Mouse (Mus musculus) kidney, adult 11 months (tissue): ENCODE results near the gene Rfc1.
"Not testable (repeated sequence)": the region's sequence is repeated elsewhere in the genome, so short reads cannot be mapped to it uniquely, and the experiment has no call there.

ENCODE experiments used
- DNase-seq: peaks from one replicate; pipeline ENCODE4 v3.0.0; 2022

Rfc1 gene

DNA sequence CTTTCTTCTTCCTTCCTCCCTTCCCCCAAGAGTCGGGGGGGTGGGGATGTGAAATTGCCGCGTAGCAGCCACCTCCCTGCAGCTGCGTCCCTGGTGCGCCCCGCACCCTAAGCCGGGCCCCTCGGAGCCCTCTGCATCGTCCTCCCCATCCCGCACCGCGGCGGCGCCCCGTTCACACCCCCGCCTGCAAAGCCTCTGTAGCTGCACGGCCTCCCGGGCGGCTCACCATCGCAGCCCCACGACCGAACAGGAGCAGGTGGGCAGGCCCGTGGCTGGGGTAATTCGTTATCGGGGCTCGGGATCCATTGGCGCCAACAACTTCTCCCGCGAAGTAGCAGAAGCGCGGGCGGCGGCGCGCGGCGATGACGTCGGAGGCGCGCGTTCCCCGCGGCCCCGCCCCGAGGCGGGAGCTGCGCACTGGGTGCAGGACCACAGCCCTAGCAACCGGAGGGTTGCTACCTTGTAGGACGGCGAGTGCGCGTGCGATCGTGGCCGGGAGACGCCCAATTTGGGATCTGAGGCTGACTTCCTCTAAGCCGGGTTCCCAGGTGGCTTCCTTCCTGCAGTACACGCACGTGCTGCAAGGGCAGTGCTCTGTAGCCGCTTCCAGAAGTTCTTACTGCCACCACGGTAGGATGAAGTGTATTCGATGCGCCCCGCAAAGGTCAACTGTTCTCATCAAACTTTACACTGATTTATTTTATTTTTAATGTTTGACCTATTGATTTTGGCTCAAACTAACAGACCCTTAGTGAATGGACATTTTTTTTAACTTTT lies at the start of gene Rfc1:
Gene Rfc1 (minus strand): TSS at position 373 of the 777 bp plus-strand sequence.
- peak; percentile 88 for DNase-seq

- no peak for DNase-seq
These were observed 39.3 kb upstream of the Rfc1 start for GRCm38 (mm10) chr5:65374746-65375145.

DNA sequence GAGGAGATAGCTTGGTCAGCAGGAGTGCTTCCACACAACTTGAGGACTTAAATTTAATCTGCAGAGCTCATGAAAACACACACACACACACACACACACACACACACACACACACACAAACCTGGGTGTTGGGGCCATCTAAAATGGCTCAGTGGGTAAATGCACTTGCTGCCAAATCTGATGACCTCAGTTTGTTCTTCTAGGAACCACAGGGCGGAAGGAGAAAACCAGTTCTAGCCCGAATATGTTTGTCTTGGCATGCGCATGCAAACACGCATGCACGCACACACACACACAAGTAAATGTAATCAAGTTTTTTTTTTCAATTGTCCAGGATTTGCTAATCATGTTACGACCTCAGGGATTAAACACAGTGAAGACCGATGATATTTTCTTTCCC lies 36.1 kb upstream of the Rfc1 start:
- no peak for DNase-seq

GRCm38 (mm10) chr5:65367837-65368236 lies 32.4 kb upstream of the Rfc1 start:
- DNase-seq = no peak

DNA sequence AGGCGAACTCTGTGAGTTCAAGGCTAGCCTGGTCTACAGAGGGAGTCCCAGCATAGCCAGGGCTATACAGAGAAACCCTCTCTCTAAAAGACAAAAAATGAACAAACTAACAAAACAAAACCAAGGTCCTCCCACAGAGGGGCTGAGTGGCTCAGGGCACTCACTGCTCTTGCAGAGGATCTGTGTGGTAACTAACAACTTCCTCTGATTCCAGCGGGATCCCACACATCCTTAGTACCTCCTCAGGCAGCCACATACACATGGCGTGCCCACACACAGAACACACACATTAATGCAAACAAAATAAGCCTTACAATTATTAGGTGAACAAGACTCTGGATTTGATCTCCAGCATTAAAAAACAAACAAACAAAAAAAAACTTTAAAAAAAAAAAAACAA lies 22.3 kb upstream of the Rfc1 start:
- DNase-seq = no peak

- no peak for DNase-seq
These were observed 21.4 kb upstream of the Rfc1 start for GRCm38 (mm10) chr5:65356851-65357250.

GRCm38 (mm10) chr5:65354985-65355384 lies 19.5 kb upstream of the Rfc1 start:
- DNase-seq = no peak

GRCm38 (mm10) chr5:65354097-65354496 lies 18.6 kb upstream of the Rfc1 start:
- no peak for DNase-seq

- no peak for DNase-seq
These were observed 15.0 kb upstream of the Rfc1 start for GRCm38 (mm10) chr5:65350508-65350907.

GRCm38 (mm10) chr5:65348168-65348567 lies 12.7 kb upstream of the Rfc1 start, which contains the start of gene Klb:
Gene Klb (plus strand): TSS chr5:65348314.
- no peak for DNase-seq

DNA sequence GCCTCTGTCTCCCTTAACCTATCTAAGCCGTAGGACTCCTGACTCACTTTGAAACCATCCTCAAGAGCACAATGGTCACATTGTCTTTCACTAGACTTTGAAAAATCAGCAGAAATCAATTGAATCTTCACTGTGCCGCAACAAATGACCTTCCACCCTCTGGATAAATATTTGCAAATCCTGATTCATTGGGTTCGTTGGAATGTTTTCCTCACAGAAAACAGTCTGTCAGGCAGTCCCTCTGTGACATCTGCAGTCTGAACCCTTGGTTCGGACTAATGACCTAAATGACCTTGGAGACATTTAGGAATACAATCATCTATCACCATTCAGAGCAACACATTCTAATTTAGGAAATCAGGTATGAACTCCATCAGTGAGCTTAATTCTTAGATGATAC lies 4.7 kb upstream of the Rfc1 start:
- DNase-seq = no peak

DNA sequence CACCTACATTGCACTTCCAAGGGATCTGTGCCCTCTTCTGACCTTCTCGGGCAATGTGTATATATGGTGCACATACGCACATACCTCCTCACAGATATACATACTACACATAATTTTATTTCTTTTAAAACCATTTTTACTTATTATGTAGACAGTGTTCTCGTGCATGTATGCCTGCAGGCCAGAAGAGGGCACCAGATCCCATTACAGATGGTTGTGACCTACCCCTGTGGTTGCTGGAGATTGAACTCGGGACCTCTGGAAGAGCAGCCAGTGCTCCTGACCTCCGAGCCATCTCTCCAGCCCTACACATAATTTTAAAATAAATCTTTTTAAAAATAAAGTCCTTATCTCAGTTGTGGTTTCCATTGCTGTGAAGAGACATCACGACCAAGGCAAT lies 2.9 kb upstream of the Rfc1 start:
- DNase-seq = no peak

- no peak for DNase-seq
These were observed 545 bp upstream of the Rfc1 start for GRCm38 (mm10) chr5:65336075-65336355.

DNA sequence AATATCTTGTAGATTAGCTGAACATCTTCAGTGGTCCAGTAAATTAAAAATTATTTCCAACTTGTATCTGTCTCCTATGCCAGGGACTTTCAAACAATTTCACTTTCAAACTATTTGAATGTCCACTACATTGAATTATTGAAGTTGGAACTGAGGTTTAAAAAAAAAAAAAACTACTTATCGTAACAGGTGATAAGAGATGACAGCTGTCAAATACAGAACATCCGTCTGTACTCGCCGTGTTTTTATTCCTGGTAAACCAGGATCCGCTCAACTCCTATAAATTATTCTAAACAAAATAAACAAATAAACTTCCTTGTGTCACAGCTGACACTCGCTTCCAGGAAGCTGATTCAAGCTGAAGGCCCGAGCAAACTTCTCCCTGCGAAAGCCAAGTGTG lies 682 bp downstream of the Rfc1 start:
- no peak for DNase-seq

DNA sequence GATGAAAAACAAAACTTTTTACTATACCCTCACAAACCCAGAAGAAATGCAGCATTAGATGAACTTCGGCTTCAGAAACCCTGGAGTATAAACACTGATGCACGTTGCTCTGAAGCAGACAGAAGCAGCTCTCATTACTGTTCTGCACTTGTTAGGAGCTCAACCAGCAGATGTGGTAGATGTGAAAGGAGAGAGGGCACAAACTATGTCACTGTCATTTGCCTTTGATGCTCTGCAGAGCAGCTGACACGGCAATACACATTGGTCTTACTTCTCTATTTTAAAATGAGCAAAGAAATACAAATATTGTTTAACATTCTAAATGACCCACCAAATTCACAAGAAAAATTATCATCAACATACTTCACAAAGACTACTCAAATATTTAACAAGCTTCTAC lies 5.5 kb downstream of the Rfc1 start:
- DNase-seq = no peak

DNA sequence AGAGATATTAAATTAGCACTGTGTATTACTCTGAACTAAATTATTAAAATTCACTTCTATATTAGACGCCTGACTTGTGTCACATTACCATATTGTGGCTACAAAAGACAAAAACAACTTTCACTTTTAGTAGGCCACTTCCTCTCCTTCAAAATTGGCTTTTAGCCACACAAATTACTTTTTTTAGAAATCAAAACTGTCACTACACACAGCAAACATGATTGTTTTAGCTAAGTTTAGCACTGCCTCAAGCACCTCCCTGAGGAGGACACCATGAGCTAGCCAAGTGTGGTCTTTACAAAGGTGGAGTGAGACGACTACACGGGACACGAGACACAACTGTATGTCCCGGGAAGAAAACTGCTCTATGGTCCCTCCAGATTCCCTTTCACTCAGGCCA lies 9.3 kb downstream of the Rfc1 start:
- no peak for DNase-seq

DNA sequence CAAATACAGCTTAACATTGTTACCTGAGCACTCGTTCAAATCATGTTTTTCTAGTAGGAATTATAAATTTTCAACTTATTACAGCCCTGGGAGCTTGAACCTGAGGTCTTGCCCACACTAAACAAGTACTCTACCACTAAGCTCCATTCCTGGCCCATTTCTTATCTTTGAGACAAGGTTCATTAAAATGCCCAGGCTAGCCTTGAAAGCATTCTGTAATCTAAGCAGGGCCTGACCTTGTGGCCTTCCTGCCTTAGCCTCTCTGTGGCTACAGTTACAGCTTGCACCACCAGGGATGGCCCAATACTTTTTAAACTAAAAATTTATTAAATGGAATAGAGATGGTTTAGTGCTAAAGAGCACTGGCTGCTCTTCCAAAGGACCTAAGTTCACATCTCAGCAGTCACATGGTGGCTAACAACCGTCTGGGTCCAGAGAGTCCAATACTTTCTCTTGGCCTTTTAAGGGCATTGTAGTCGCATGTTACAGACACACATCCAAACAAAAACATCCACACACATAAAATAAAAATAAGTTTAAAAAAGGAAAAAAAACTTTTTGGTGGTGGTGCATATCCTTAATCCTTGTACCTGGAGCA lies 10.6 kb downstream of the Rfc1 start:
- DNase-seq = peak; percentile 28

DNA sequence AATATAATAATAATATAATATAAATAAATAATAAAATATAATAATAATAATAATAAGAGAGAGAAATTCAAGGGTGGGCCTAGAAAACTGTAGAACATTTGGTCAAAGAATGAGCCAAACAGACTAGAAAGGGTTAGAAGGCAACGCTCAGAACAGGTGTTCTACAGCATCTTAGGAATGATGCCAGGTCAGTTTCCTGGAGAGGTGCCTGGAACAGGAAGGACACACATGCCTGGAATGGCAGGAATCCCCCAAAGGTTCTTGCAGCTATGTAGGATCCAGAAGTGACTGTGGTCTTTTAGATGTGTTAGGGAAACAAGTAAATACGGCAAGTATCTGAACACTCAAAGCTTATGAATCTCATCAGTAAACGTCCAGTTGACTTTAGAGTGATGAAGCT lies 11.2 kb downstream of the Rfc1 start:
- DNase-seq = no peak

DNA sequence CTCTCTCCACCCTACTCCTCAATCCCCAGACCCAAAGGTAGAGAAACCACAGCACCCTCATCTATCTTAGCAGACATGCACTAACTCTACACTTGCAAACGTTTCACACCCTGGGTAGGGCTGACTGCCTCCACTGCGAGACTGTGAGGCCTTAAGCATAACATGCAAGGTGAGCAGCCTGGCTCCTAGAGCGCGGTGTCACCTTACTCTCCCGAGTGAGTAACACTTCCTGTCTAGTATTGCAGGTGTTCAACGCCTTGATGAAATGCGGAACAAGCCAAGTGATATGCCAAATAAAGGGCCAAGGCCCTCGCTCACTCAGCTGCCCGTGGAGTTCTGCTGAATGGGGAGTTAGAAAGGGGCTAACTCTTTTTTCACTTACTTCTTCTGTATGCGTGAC lies 13.3 kb downstream of the Rfc1 start:
- DNase-seq = no peak

DNA sequence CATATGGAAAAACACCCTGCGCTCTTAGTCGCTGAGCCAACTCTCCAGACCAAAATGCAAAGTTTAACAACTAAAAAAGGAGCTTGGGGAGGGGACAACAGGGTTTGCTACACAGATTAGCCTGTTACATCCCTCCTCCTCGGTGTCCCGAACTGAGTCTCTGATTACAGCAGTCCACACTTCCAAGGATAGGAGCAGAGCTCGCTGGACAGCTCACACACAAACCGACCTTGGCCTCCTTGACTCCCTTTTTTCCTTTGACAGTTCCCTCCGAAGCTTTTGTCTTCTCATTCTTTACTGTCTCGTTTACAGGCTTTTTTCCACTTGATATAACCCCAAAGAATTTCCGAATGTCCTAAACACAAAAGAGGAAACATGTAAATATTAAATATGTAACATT lies 16.3 kb downstream of the Rfc1 start:
- DNase-seq = no peak

- DNase-seq = no peak
These were observed 26.6 kb downstream of the Rfc1 start for GRCm38 (mm10) chr5:65308866-65309265.

DNA sequence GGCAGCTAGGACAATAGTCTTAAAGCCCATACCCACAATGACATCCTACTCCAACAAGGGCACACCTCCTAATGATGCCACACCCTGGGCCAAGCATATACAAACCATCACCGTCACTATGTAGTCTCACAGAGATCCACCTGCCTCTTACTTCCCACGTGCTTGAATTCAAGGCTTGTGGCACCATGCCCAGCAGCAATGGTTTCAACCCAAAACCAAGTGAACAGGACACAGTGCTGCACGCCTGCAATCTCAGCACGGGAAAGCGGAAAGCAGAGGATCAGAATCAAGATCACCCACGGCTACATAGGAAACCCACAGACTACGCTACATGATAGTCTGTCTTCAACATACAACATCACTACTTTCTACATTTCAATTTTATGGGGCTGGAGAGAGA lies 27.3 kb downstream of the Rfc1 start:
- no peak for DNase-seq

- no peak for DNase-seq
These were observed 30.0 kb downstream of the Rfc1 start for GRCm38 (mm10) chr5:65305516-65305915.

GRCm38 (mm10) chr5:65300121-65300520 lies 35.3 kb downstream of the Rfc1 start:
- no peak for DNase-seq

DNA sequence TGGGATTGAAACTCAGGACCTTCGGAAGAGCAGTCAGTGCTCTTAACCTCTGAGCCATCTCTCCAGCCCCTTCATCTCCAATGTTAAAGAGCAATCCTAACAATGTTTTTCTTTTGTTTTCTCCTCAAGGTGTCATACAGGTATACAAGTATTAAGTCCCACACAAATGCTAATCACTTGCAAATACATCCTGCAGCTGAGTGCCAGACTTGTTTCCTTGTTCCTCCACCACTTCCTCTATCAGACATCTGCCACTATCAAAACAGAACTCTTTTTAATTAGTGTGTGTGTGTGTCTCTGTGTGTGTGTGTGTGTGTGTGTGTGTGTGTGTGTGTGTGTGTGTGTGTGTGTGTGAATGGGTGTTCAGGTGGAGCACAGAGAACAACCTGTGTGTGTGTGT lies 35.8 kb downstream of the Rfc1 start:
- not testable (repeated sequence) for DNase-seq
